21 mouse cellular contexts compared by ENCODE assay signal in the genomic region with DNA sequence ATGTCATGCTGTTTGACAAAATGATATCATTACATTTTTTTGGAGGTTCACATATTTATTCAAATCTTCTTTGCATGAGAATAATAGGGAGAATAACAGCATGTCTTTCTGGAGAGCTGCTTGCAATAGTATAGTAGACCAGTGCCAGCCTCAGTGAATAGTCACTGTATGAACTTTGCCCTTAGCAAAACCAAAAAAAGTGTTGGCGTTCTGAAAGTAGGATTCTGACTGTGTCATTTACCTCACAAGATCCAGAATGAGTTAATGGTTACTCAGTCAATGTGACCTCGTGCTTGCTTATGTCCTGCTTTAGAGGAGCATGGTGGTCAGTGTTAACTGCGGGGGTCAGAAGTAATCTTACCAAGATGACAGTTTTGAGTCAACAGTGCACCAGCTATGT.
DNase-seq lines count a peak whose midpoint lies in the region; ATAC-seq and TF ChIP-seq lines count a peak whose summit lies in the region.
"Had no signal": no experiment of that assay in that cellular context is flagged by ENCODE, and none has a peak within 500 bp of the region (broad histone marks: within the 10 kb centered on the region; RNA-seq: fewer than 3 reads in every experiment).

No protein-coding gene starts in this region.

- H3K36me3 ChIP-seq in kidney, embryonic 14.5 days (ENCODE audit: control insufficient read depth, insufficient read depth, low read length) = no peaks in the 10 kb centered on the region; the same call in 1 of the 2 replicates
- peaks cover 8% of the 10 kb centered on the region for H3K36me3 ChIP-seq in liver, adult 2 months (ENCODE audit: control insufficient read depth, insufficient read depth, low read length)
- H3K36me3 ChIP-seq: embryonic facial prominence, embryonic 15.5 days; hindbrain, embryonic 12.5 days had no signal

- no peaks in the 10 kb centered on the region for H3K9me3 ChIP-seq in kidney, embryonic 14.5 days (ENCODE audit: control insufficient read depth, low read length)
- H3K9me3 ChIP-seq: embryonic facial prominence, embryonic 15.5 days; forebrain, embryonic 10.5 days; heart, embryonic 10.5 days; hindbrain, embryonic 12.5 days had no signal

- peaks cover 8% of the 10 kb centered on the region for H3K79me2 ChIP-seq in liver, adult 2 months (ENCODE audit: control insufficient read depth, insufficient read depth, low read length)

- no peak for ATAC-seq in kidney, embryonic 14.5 days (ENCODE audit: low FRiP score, low TSS enrichment)
- ATAC-seq: forebrain, embryonic 14.5 days had no signal

- DNase-seq in kidney, adult 8-10 months = peak; percentile 24 to 76
- peak; percentile 95 for DNase-seq in liver, adult 2 months (ENCODE audit: extremely low read depth, low read depth, low spot score)
- DNase-seq in liver (no peak), adipocyte (ENCODE audit: low spot score) (peak; percentile 11)
- DNase-seq in yolk sac, embryonic 10.5 days (ENCODE audit: low spot score) = peak; percentile 68
- no peak for DNase-seq in thymus, postnatal 4 days
- DNase-seq: adrenal gland, adult 8-10 months; adrenal gland, postnatal 36 days; cerebellum, adult 8-10 months; cerebellum, postnatal 14 days; embryo, embryonic 11 days; heart, adult 18-20 months; heart, postnatal 10 days; heart, postnatal 4 days had no signal

- H3K27ac ChIP-seq in kidney, embryonic 14.5 days (ENCODE audit: low read depth, low read length) = no peak overlapping the region
- 0 out of 2 replicates have a peak overlapping the region, but pooled peaks have one; percentile 62 for H3K27ac ChIP-seq in liver, adult 2 months (replicated peaks; ENCODE audit: insufficient read depth, low read depth, low read length)
- H3K27ac ChIP-seq: embryonic facial prominence, embryonic 15.5 days; forebrain, embryonic 10.5 days; heart, embryonic 10.5 days; hindbrain, embryonic 12.5 days had no signal

- 82% methylated on average over 3 of the region's 3 CpGs for WGBS in kidney, embryonic 14.5 days
- 21% methylated on average over 3 of the region's 3 CpGs for WGBS in liver, adult 2 months

- H3K9ac ChIP-seq in kidney, embryonic 14.5 days (ENCODE audit: low read depth, low read length) = no peak overlapping the region
- H3K9ac ChIP-seq in liver, adult 2 months (ENCODE audit: low read depth, low read length) = 0 out of 2 replicates have a peak overlapping the region, but pooled peaks have one; percentile 44
- H3K9ac ChIP-seq: embryonic facial prominence, embryonic 15.5 days; hindbrain, embryonic 12.5 days had no signal

- no peak for TF ChIP-seq POLR2A in liver, adult 2 months (IDR thresholded peaks at IDR 0.05; ENCODE audit: extremely low read depth, insufficient read depth, low read length)

- no peak for TF ChIP-seq CTCF in liver, adult 2 months (IDR thresholded peaks at IDR 0.05; ENCODE audit: low read depth, low read length)

- no peak overlapping the region for H3K4me2 ChIP-seq in kidney, embryonic 14.5 days (replicated peaks; ENCODE audit: low read depth, low read length)
- H3K4me2 ChIP-seq: embryonic facial prominence, embryonic 15.5 days; hindbrain, embryonic 12.5 days had no signal

- H3K4me3 ChIP-seq in kidney, embryonic 14.5 days (ENCODE audit: low read length) = no peak overlapping the region
- H3K4me3 ChIP-seq in liver, adult 2 months (ENCODE audit: insufficient read depth, low read depth, low read length) = peak overlapping the region; percentile 16; the same call in 1 of the 2 replicates
- H3K4me3 ChIP-seq: embryonic facial prominence, embryonic 15.5 days; erythroblast, embryonic 14.5 days; forebrain, embryonic 10.5 days; heart, embryonic 10.5 days; hindbrain, embryonic 12.5 days had no signal

- H3K27me3 ChIP-seq in kidney, embryonic 14.5 days (ENCODE audit: control insufficient read depth, insufficient read depth, low read length) = no peaks in the 10 kb centered on the region
- H3K27me3 ChIP-seq in liver, adult 2 months (ENCODE audit: control insufficient read depth, insufficient read depth, low read length) = no peaks in the 10 kb centered on the region
- H3K27me3 ChIP-seq: embryonic facial prominence, embryonic 15.5 days; hindbrain, embryonic 12.5 days had no signal

- no peaks in the 10 kb centered on the region for H3K4me1 ChIP-seq in kidney, embryonic 14.5 days (ENCODE audit: control insufficient read depth, insufficient read depth, low read length)
- peaks cover 2% of the 10 kb centered on the region; the same call in 1 of the 2 replicates for H3K4me1 ChIP-seq in liver, adult 2 months (ENCODE audit: control insufficient read depth, insufficient read depth, low read length)
- H3K4me1 ChIP-seq: embryonic facial prominence, embryonic 15.5 days; forebrain, embryonic 10.5 days; heart, embryonic 10.5 days; hindbrain, embryonic 12.5 days had no signal

Comparison
In these comparisons a context has a peak if more than half of its experiments do, and no peak if none do; other contexts are left out.
1. DNase-seq: peak in kidney, adult 8-10 months (2 of 2), liver, adult 2 months (single experiment), adipocyte (single experiment) and yolk sac, embryonic 10.5 days (single experiment); none in liver (single experiment) and thymus, postnatal 4 days (single experiment).